Mouse (Mus musculus) hindbrain, embryonic 13.5 days (tissue): Measurements from ENCODE around the gene Cirbp. TPM values are rescaled to one million over a fixed set of nuclear protein-coding genes. Genes with fewer than 3 reads are reported as not detected.

Source experiments
- ATAC-seq: fragments of 200-750 bp; cut with Nextera tagmentation; 2 replicates; pipeline ENCODE4 v1.8.0; 2017; ENCODE audit warnings: moderate TSS enrichment; ENCODE audit not compliant: low FRiP score
- H3K27ac ChIP-seq: fragments of 300-500 bp; sonication (generic); 2 replicates; pipeline ENCODE4 v1.5.1; 2015; ENCODE audit warnings: inconsistent platforms, mild to moderate bottlenecking, moderate library complexity
- H3K27me3 ChIP-seq: fragments of 300-500 bp; sonication (generic); 2 replicates; pipeline ENCODE4 v1.6.1; 2015; ENCODE audit warnings: mild to moderate bottlenecking, inconsistent platforms
- H3K36me3 ChIP-seq: fragments of 300-500 bp; sonication (generic); 2 replicates; pipeline ENCODE4 v1.6.1; 2015; ENCODE audit warnings: mild to moderate bottlenecking, inconsistent platforms
- H3K4me1 ChIP-seq: fragments of 300-500 bp; sonication (generic); replicated peaks from 2 replicates; pipeline ENCODE4 v1.6.1; 2015; ENCODE audit warnings: inconsistent platforms
- H3K4me2 ChIP-seq: fragments of 300-500 bp; sonication (generic); 2 replicates; pipeline ENCODE4 v1.6.1; 2015; ENCODE audit warnings: inconsistent platforms, mild to moderate bottlenecking, moderate library complexity
- H3K4me3 ChIP-seq: fragments of 300-500 bp; sonication (generic); 2 replicates; pipeline ENCODE4 v1.5.1; 2015; ENCODE audit warnings: mild to moderate bottlenecking, inconsistent platforms
- H3K9ac ChIP-seq: fragments of 300-500 bp; sonication (generic); 2 replicates; pipeline ENCODE4 v1.6.1; 2015; ENCODE audit warnings: mild to moderate bottlenecking, inconsistent platforms
- H3K9me3 ChIP-seq: fragments of 300-500 bp; sonication (generic); 2 replicates; pipeline ENCODE4 v1.6.1; 2016; ENCODE audit warnings: inconsistent platforms
- WGBS: fragments of 180-500 bp; shearing (Covaris S2); methylation state at CpG from one replicate; pipeline ENCODE4 v1.1.7; 2015; 5-methylcytosine and 5-hydroxymethylcytosine counted together
- polyA plus RNA-seq: library from polyadenylated mRNA; unstranded; fragments of >200 nt; fragmentation: Nextera tagmentation; extraction: Ambion mirVana; gene quantifications from 2 replicates; pipeline ENCODE4 v1.2.1, GENCODE M21; 2015

The Cirbp gene
- polyA plus RNA-seq, 1 experiment from 2014 or later, result 364 TPM

DNA sequence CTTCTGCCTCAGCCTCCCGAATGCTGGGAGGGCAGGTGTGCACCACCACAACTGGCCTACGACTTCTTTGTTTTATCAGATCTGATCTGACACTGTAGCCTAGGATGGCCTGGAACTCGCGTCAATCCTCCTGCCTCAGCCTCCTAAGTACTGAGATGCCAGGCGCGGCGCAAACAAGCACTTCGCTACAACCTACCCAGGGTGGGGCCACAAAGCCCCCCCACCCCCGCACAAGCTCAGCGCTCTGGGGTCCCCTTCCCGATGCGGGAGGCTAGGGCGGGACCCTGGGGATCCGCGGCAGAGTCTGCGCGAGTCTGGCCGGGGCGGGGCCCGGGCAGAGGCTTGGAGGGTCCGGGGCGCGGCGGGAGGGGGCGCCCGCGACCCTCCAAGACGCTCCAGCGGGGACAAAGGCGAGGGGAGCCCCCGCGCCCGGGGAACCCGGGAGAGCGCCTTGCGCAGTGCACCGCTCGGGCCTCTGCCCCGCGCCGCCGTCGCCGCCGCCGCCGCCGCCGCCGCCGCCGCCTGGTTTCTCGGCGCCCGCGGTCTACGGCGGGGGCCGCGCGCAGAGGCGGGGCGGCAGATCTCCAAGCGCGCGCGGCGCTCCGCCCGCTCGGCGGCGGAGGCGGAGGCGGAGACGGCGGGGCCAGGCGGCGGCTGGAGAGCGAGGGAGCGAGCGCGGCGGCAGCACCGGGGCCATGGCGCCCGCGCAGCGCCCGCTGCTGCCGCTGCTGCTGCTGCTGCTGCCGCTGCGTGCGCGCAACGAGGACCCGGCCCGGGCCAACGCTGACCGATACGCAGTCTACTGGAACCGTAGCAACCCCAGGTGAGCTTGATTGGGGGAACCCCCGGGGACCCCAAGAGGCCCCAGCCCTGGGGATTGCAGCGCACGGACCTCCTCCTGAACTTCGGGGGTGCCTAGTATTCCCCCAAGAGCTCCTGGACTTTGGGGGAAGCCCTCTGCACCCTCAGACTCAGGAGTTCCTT is 13.6 kb downstream of the Cirbp start, which contains the start of gene Efna2:
TSS of gene Efna2 (plus strand) at position 415 of the 984 bp plus-strand sequence.
- Histone ChIP-seq H3K4me1 (peaks cover 49% of the 10 kb centered on the region), H3K27me3 (no peaks in the 10 kb centered on the region; the same call in 1 of the 2 replicates), H3K27ac (peak within 1 kb of the TSS; percentile 84), H3K4me2 (peak within 1 kb of the TSS; percentile 94), H3K9ac (peak within 1 kb of the TSS; percentile 97), H3K36me3 (peaks cover 16% of the 10 kb centered on the region), H3K9me3 (no peaks in the 10 kb centered on the region), H3K4me3 (peak within 1 kb of the TSS; percentile 82)
- ATAC-seq, result peak; percentile 49
- WGBS, result 2% methylated on average over 68 of the region's 106 CpGs

DNA sequence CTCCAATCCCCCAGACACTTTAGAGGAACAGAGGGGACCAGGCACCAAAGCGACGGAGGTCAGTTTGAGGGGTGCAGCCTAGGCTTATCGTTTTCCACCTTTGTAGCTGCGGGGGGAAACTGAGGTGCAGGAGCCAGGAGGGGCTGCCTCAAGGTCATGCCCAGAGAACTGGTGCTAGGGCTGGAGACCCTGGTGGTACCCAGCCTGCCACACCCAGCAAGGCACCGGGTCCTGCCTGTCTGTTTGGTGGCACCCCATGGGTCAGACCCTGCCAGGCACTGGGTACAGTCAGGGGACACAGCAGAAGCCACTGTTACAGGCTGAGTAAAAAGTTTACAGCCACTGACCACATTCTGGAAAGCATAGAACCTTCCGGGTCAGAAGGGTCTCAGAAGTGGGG is 14.5 kb downstream of the Cirbp start:
- H3K4me3 ChIP-seq, result peak overlapping the region; percentile 82
- H3K9ac ChIP-seq, result peak overlapping the region; percentile 97
- no peak overlapping the region for H3K27ac ChIP-seq
- ATAC-seq, result no peak
- WGBS, result 47% methylated on average over 6 of the region's 6 CpGs
- no peaks in the 10 kb centered on the region for H3K9me3 ChIP-seq
- peaks cover 46% of the 10 kb centered on the region for H3K4me1 ChIP-seq
- peaks cover 12% of the 10 kb centered on the region for H3K36me3 ChIP-seq
- H3K4me2 ChIP-seq, result peak overlapping the region; percentile 94
- H3K27me3 ChIP-seq, result no peaks in the 10 kb centered on the region; the same call in 1 of the 2 replicates

DNA sequence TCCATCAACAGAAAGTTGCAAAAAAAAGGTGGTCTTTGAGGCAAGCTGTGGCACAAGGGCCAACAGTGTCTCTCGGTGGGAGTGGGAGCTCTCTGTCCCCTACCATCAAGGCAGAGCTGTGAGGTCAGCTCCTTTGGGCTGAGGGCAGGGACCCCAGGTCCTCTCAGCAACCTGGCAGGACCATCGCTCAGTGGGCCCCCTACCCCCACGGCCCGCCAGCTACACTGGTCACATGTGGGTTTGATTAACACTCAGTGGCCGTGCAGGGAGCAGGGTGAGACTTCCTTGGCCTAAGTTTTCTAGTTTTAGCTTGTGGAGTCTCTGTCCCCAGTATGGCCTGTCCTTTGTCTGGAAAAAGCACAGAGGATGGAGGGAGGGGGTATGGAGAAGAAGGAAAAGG is 15.0 kb downstream of the Cirbp start:
- Histone ChIP-seq H3K27ac (no peak overlapping the region), H3K4me2 (peak overlapping the region; percentile 94), H3K9me3 (no peaks in the 10 kb centered on the region), H3K9ac (peak overlapping the region; percentile 97), H3K4me1 (peaks cover 48% of the 10 kb centered on the region), H3K4me3 (peak overlapping the region; percentile 82), H3K27me3 (peaks cover 4% of the 10 kb centered on the region; the same call in 1 of the 2 replicates), H3K36me3 (peaks cover 12% of the 10 kb centered on the region)
- 41% methylated on average over 5 of the region's 5 CpGs for WGBS
- ATAC-seq, result no peak

DNA sequence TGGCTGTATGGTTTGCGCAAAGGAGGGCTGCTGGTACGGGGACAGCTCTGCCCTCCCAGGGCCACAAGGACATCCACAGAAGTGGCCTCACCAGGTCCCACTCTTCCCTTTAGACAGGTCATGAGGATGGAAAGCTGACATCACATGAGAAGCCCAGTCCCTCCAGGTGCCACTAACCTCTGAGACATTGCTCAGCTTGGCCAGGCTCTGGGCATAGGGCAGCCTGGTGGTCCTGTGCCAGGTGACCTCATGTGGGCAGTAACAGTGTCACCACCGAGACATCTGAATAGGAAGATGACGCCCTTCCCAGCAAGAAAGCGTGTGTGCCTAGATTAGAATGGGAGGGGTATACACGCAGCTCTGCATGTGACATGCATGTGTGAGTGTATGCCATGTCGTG is 16.8 kb downstream of the Cirbp start:
- Histone ChIP-seq H3K4me3 (0 out of 2 replicates have a peak overlapping the region, but pooled peaks have one; percentile 82), H3K27ac (no peak overlapping the region), H3K9me3 (no peaks in the 10 kb centered on the region), H3K9ac (peak overlapping the region; percentile 97), H3K27me3 (peaks cover 10% of the 10 kb centered on the region; the same call in 1 of the 2 replicates), H3K4me1 (peaks cover 48% of the 10 kb centered on the region), H3K36me3 (peaks cover 23% of the 10 kb centered on the region), H3K4me2 (no peak overlapping the region)
- no peak for ATAC-seq
- WGBS, result 94% methylated on average over 7 of the region's 7 CpGs

DNA sequence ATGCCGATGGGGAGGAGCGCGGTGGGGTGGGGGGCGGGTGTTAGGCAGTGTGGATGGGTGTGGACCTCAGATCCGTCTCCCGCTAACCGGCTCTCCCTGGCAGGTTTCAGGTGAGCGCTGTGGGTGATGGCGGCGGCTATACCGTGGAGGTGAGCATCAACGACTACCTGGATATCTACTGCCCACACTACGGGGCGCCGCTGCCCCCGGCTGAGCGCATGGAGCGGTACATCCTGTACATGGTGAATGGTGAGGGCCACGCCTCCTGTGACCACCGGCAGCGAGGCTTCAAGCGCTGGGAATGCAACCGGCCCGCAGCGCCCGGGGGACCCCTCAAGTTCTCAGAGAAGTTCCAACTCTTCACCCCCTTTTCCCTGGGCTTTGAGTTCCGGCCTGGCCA is 20.9 kb downstream of the Cirbp start:
- Histone ChIP-seq H3K9ac (no peak overlapping the region), H3K4me3 (no peak overlapping the region), H3K9me3 (no peaks in the 10 kb centered on the region), H3K27ac (no peak overlapping the region), H3K4me1 (peaks cover 36% of the 10 kb centered on the region), H3K27me3 (peaks cover 23% of the 10 kb centered on the region; the same call in 1 of the 2 replicates), H3K36me3 (peaks cover 40% of the 10 kb centered on the region), H3K4me2 (no peak overlapping the region)
- 40% methylated on average over 27 of the region's 27 CpGs for WGBS
- ATAC-seq, result no peak

DNA sequence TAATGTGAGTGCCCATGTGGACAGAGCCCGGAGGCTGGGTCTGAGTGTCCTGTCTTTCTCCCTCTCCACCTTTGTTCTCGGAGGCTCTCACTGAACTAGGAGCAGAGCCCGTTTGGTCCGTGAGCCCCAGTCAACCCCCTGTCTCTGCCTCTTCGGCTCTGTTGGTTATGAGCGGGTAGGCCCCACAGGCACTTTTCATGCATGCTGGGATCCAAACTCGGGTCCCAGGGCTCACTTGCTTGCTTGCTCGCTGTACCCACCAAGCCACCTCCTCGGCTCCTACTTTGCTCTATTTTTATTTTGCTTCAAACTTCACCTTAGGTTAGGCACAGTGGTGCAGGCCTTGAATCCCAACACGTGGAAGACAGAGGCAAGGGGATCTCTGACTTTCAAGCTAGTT is 22.0 kb downstream of the Cirbp start:
- Histone ChIP-seq H3K9me3 (no peaks in the 10 kb centered on the region), H3K4me3 (no peak overlapping the region), H3K4me2 (no peak overlapping the region), H3K9ac (no peak overlapping the region), H3K36me3 (peaks cover 32% of the 10 kb centered on the region), H3K27ac (no peak overlapping the region), H3K4me1 (peaks cover 26% of the 10 kb centered on the region), H3K27me3 (peaks cover 23% of the 10 kb centered on the region; the same call in 1 of the 2 replicates)
- ATAC-seq, result no peak
- 87% methylated on average over 10 of the region's 10 CpGs for WGBS

DNA sequence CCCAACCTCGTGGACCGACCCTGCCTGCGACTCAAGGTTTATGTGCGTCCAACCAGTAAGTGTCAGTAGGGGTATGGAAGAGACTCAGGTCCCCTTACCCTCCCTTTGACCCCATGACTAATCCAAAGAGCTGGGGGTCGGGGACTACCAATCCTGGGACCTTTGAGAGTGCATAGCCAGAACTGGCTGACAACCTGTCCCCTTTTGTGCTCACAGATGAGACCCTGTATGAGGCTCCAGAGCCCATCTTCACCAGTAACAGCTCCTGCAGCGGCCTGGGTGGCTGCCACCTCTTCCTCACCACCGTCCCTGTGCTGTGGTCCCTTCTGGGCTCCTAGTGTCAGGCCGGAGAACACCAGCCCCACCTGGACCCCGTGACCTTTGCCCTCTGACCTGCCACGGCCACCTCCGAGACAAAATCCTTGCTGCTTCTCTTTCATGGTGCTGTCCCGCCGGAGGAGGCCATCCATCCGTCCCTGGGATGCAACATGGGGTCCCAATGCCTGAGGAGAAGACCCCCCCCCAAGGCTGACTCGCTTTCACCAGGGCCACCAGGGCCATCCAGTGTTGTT is 22.8 kb downstream of the Cirbp start:
- Histone ChIP-seq H3K4me2 (no peak overlapping the region), H3K9me3 (no peaks in the 10 kb centered on the region), H3K4me3 (no peak overlapping the region), H3K27me3 (peaks cover 27% of the 10 kb centered on the region; the same call in 1 of the 2 replicates), H3K9ac (no peak overlapping the region), H3K4me1 (peaks cover 26% of the 10 kb centered on the region), H3K36me3 (peaks cover 28% of the 10 kb centered on the region), H3K27ac (no peak overlapping the region)
- WGBS, result 65% methylated on average over 15 of the region's 15 CpGs
- ATAC-seq, result no peak

DNA sequence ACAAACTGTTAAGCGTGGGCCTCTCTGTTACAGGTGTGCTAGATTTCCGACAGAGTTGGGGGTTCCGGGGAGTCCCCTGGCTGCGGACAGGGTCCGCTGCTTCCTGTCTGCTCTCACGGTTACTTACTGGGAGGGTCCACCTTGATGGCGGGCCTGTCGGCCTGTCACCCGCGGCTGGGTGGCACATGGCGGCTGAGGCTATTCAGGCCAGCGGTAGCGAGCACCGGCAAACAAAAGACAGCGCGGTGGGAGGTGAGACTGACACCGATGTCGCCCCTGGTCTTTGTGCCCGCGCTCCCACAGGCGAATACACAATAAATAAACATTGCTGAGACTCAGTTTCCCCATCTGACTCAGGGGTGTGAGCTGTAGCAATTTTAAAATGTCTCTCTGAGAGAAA is 24.2 kb downstream of the Cirbp start:
- Histone ChIP-seq H3K4me3 (peak overlapping the region; percentile 39), H3K27ac (peak overlapping the region; percentile 83), H3K4me1 (peaks cover 31% of the 10 kb centered on the region), H3K9me3 (no peaks in the 10 kb centered on the region), H3K4me2 (peak overlapping the region; percentile 64), H3K9ac (peak overlapping the region; percentile 72), H3K36me3 (peaks cover 28% of the 10 kb centered on the region), H3K27me3 (peaks cover 27% of the 10 kb centered on the region; the same call in 1 of the 2 replicates)
- WGBS, result 5% methylated on average over 21 of the region's 21 CpGs
- ATAC-seq, result no peak

DNA sequence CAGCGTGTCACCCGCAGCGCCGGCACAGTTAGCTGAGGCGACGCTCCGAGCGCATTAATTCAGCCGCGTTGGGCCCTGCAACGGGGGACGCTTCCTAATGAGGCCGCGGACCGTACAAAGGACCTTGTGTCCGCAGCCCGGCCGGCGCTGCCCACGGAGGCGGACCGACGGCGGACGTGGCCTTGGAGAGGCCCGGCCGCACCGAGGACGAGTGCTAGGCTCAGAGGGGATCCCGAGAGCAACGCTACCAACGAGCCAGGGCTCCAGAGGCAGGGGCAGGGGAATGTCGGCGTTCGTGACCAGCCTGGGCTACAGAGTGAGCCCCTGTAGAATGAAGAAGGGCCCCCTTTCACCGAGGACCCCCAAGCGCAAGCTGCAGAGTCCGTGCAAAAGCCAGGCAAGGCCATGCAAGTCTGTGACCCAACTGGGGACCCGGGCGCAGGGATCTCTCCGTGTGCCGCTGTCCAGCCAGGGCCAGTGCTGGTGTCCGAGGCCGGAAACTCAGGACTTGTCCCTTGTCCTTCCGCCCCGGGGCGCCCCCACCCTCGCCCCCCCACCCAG is 24.8 kb downstream of the Cirbp start:
- Histone ChIP-seq H3K4me1 (peaks cover 28% of the 10 kb centered on the region), H3K9me3 (no peaks in the 10 kb centered on the region), H3K27ac (peak overlapping the region; percentile 83), H3K9ac (peak overlapping the region; percentile 72), H3K36me3 (peaks cover 28% of the 10 kb centered on the region), H3K4me2 (peak overlapping the region; percentile 64), H3K4me3 (peak overlapping the region; percentile 39), H3K27me3 (peaks cover 25% of the 10 kb centered on the region; the same call in 1 of the 2 replicates)
- peak; percentile 50 for ATAC-seq
- WGBS, result 1% methylated on average over 47 of the region's 48 CpGs

DNA sequence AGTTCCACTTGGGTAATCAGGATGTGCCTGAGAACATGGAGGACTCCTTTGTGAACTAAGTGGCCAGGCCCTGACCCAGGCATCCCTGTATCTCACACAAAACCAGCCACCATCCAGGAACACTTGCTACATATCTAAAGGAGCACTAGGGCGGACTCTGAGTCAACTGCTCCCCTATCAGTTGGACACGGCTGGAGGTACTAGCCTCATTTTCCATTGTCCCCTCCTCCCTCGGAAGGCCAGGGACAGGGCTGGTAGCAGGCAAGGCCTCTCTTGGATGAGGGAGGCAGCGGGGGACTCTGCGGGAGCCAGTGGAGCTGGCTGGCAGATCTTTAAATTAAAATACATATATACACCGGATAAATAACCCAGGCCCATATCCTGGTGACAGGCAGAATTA is 28.2 kb downstream of the Cirbp start:
- H3K36me3 ChIP-seq, result peaks cover 3% of the 10 kb centered on the region
- WGBS, result 69% methylated on average over 6 of the region's 6 CpGs
- H3K27ac ChIP-seq, result no peak overlapping the region
- H3K4me3 ChIP-seq, result no peak overlapping the region
- H3K9ac ChIP-seq, result no peak overlapping the region
- no peak for ATAC-seq
- H3K4me1 ChIP-seq, result peaks cover 20% of the 10 kb centered on the region
- H3K27me3 ChIP-seq, result peaks cover 8% of the 10 kb centered on the region; the same call in 1 of the 2 replicates
- no peaks in the 10 kb centered on the region for H3K9me3 ChIP-seq
- H3K4me2 ChIP-seq, result no peak overlapping the region

DNA sequence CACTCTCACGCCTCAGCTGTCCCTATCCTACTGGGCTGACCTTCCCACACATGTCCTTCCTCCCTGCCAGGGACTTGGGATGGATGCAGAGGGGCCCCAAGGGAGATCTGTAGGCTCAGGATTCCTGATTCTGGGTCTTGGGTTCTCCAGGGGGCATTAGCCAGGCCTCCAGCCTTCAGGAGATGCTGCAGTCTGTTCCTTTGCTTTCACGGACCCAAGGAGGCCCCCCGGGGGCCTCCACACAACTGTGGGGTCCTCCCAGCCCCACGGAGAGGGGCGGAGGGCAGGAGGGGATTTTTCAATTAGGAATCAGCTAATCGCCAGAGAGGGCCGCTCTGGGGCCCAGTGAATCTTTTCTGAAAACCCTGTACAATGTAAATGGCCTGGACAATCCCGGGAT is 28.7 kb downstream of the Cirbp start:
- no peaks in the 10 kb centered on the region for H3K36me3 ChIP-seq
- H3K27ac ChIP-seq, result no peak overlapping the region
- no peak overlapping the region for H3K4me3 ChIP-seq
- H3K4me2 ChIP-seq, result no peak overlapping the region
- H3K9me3 ChIP-seq, result no peaks in the 10 kb centered on the region
- 0 out of 2 replicates have a peak, but pooled peaks cover 7% of the 10 kb centered on the region for H3K27me3 ChIP-seq
- H3K9ac ChIP-seq, result 0 out of 2 replicates have a peak overlapping the region, but pooled peaks have one; percentile 8
- H3K4me1 ChIP-seq, result peaks cover 20% of the 10 kb centered on the region
- ATAC-seq, result no peak
- WGBS, result 46% methylated on average over 8 of the region's 8 CpGs

DNA sequence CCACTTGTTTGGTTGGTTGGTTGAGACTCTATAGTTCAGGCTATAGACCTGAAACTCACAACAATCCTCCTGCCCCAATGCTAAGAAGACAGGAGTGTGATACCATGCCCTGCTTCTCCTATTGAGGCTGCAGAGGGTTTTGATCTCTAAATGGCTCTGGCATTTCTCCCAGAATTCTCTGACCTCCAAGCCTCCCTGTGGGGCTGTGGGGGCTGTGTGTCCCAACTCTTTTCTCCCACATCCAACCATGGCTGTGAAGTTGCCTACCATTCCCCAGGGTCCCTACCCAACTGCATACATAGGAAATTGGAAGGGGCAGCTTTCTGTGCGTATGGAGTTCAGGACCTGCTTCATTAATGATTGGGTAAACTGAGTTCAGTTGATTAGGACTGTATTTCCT is 30.4 kb downstream of the Cirbp start:
- no peaks in the 10 kb centered on the region for H3K9me3 ChIP-seq
- 79% methylated on average over 1 of the region's 1 CpGs for WGBS
- no peak overlapping the region for H3K9ac ChIP-seq
- H3K27ac ChIP-seq, result no peak overlapping the region
- no peak overlapping the region for H3K4me2 ChIP-seq
- no peak for ATAC-seq
- no peaks in the 10 kb centered on the region for H3K36me3 ChIP-seq
- H3K4me1 ChIP-seq, result peaks cover 8% of the 10 kb centered on the region; the same call in 1 of the 2 replicates
- H3K27me3 ChIP-seq, result 0 out of 2 replicates have a peak, but pooled peaks cover 7% of the 10 kb centered on the region
- no peak overlapping the region for H3K4me3 ChIP-seq
